Mouse (Mus musculus): ENCODE measurements around the gene Tmub1. TPM values are rescaled to one million over a fixed set of nuclear protein-coding genes. Genes with fewer than 3 reads are reported as not detected.
"Not testable (repeated sequence)": the region's sequence is repeated elsewhere in the genome, so short reads cannot be mapped to it uniquely, and the experiment has no call there.

Tmub1 gene
- total RNA-seq, 2 experiments from 2014 or later: 11.7 to 13.2 TPM

- peak in 1 of 2 experiments; percentile 47 for DNase-seq (ENCODE audit: low spot score in 2 of 2)
Measured at GRCm38 (mm10) chr5:24425421-24426036, 22.1 kb downstream of the Tmub1 start.

GRCm38 (mm10) chr5:24424861-24425411 is 22.7 kb downstream of the Tmub1 start:
- DNase-seq (ENCODE audit: low spot score in 2 of 2): peak; percentile 75 to 82

GRCm38 (mm10) chr5:24424004-24424781 is 23.5 kb downstream of the Tmub1 start:
- DNase-seq (ENCODE audit: low spot score in 2 of 2): peak in 1 of 2 experiments; percentile 52

- peak; percentile 91 for DNase-seq (ENCODE audit: low spot score in 2 of 2)
Measured at GRCm38 (mm10) chr5:24423129-24424003, 24.3 kb downstream of the Tmub1 start, which contains the start of the genes Cdk5 and Slc4a2. Cdk5 (minus strand) TSS chr5:24423530. Slc4a2 (plus strand) TSS chr5:24423837.

- DNase-seq (ENCODE audit: low spot score in 2 of 2): no peak
Measured at GRCm38 (mm10) chr5:24420381-24420780, 27.3 kb downstream of the Tmub1 start.

GRCm38 (mm10) chr5:24417587-24417986 is 30.1 kb downstream of the Tmub1 start:
- DNase-seq (ENCODE audit: low spot score in 2 of 2): no peak

- peak; percentile 46 to 60 for DNase-seq (ENCODE audit: low spot score in 2 of 2)
Measured at GRCm38 (mm10) chr5:24416222-24416736, 31.4 kb downstream of the Tmub1 start.

- no peak for DNase-seq (ENCODE audit: low spot score in 2 of 2)
Measured at GRCm38 (mm10) chr5:24413938-24414337, 33.7 kb downstream of the Tmub1 start.

GRCm38 (mm10) chr5:24413042-24413693 is 34.5 kb downstream of the Tmub1 start, which contains the start of gene Asic3:
Asic3 (plus strand) TSS chr5:24413392.
- no peak for DNase-seq (ENCODE audit: low spot score in 2 of 2)

- DNase-seq (ENCODE audit: low spot score in 2 of 2): no peak
Measured at GRCm38 (mm10) chr5:24412063-24412462, 35.6 kb downstream of the Tmub1 start.

GRCm38 (mm10) chr5:24409466-24409865 is 38.2 kb downstream of the Tmub1 start:
- DNase-seq (ENCODE audit: low spot score in 2 of 2): no peak

- peak in 1 of 2 experiments; percentile 43 for DNase-seq (ENCODE audit: low spot score in 2 of 2)
Measured at GRCm38 (mm10) chr5:24408651-24409050, 39.0 kb downstream of the Tmub1 start.

GRCm38 (mm10) chr5:24405389-24405876 is 42.2 kb downstream of the Tmub1 start:
- DNase-seq (ENCODE audit: low spot score in 2 of 2): no peak

GRCm38 (mm10) chr5:24404594-24405360 is 42.9 kb downstream of the Tmub1 start:
- no peak for DNase-seq (ENCODE audit: low spot score in 2 of 2)

- no peak for DNase-seq (ENCODE audit: low spot score in 2 of 2)
Measured at GRCm38 (mm10) chr5:24401969-24402368, 45.7 kb downstream of the Tmub1 start.

- no peak for DNase-seq (ENCODE audit: low spot score in 2 of 2)
Measured at GRCm38 (mm10) chr5:24400911-24401605, 46.6 kb downstream of the Tmub1 start.

GRCm38 (mm10) chr5:24400362-24400761 is 47.3 kb downstream of the Tmub1 start:
- no peak for DNase-seq (ENCODE audit: low spot score in 2 of 2)

GRCm38 (mm10) chr5:24399686-24400085 is 48.0 kb downstream of the Tmub1 start:
- no peak for DNase-seq (ENCODE audit: low spot score in 2 of 2)

GRCm38 (mm10) chr5:24396254-24396653 is 51.4 kb downstream of the Tmub1 start:
- DNase-seq (ENCODE audit: low spot score in 2 of 2): not testable (repeated sequence)

Data from adrenal gland, adult 18-20 months (tissue).